Mouse (Mus musculus) adipocyte (in vitro differentiated cells): ENCODE measurements around the gene Sap18.
"Not testable (repeated sequence)": the region's sequence is repeated elsewhere in the genome, so short reads cannot be mapped to it uniquely, and the experiment has no call there.

Source experiments
- DNase-seq: peaks from one replicate; pipeline ENCODE4 v3.0.0-alpha.2; 2016; ENCODE audit warnings: low spot score

The Sap18 gene

GRCm38 (mm10) chr14:57825788-57826751, 28.1 kb downstream of the Sap18 start, which contains the start of the genes Ska3 and Mrpl57:
TSS of gene Ska3 (minus strand) at chr14:57826185.
TSS of gene Mrpl57 (plus strand) at chr14:57826234.
- DNase-seq = peak; percentile 94

- DNase-seq = no peak
Observed at GRCm38 (mm10) chr14:57827284-57827683, 29.3 kb downstream of the Sap18 start.

- DNase-seq = no peak
Observed at GRCm38 (mm10) chr14:57833526-57833925, 35.5 kb downstream of the Sap18 start.

GRCm38 (mm10) chr14:57835157-57835556, 37.2 kb downstream of the Sap18 start:
- DNase-seq = no peak

- DNase-seq = no peak
Observed at GRCm38 (mm10) chr14:57844535-57844934, 46.6 kb downstream of the Sap18 start.

GRCm38 (mm10) chr14:57848061-57848460, 50.1 kb downstream of the Sap18 start:
- DNase-seq = not testable (repeated sequence)

GRCm38 (mm10) chr14:57848646-57849045, 50.7 kb downstream of the Sap18 start:
- DNase-seq = no peak

GRCm38 (mm10) chr14:57850330-57850729, 52.4 kb downstream of the Sap18 start:
- no peak for DNase-seq

GRCm38 (mm10) chr14:57852961-57853360, 55.0 kb downstream of the Sap18 start:
- no peak for DNase-seq

GRCm38 (mm10) chr14:57856037-57856436, 58.1 kb downstream of the Sap18 start:
- not testable (repeated sequence) for DNase-seq
